In the genomic region with DNA sequence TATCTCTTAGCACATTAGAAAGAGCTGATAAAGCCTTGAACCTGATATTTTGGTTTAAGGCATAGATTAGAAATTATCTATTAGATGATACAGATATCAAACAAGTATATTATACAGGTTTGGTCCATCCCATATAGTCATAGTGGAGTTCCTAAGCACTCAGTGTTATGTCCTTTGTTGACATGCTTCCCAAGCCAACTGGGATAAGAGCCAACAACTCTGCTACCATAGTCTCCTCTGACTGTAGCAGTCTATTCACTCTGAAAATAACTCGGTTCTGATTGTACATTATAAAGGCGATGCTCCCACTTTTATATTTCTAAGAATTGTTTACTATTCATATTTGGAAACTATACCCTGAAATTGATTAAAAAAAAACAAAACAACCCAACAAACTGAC, we compare ENCODE assay signal across 2 mouse cellular contexts.
"Had no signal": no experiment of that assay in that cellular context is flagged by ENCODE, and none has a peak within 500 bp of the region (broad histone marks: within the 10 kb centered on the region; RNA-seq: fewer than 3 reads in every experiment).

No protein-coding gene starts in this region.

- DNase-seq: kidney, postnatal 14 days; thymus, postnatal 4 days had no signal
